Mouse (Mus musculus): ENCODE results near the gene Iqca.

The Iqca gene

DNA sequence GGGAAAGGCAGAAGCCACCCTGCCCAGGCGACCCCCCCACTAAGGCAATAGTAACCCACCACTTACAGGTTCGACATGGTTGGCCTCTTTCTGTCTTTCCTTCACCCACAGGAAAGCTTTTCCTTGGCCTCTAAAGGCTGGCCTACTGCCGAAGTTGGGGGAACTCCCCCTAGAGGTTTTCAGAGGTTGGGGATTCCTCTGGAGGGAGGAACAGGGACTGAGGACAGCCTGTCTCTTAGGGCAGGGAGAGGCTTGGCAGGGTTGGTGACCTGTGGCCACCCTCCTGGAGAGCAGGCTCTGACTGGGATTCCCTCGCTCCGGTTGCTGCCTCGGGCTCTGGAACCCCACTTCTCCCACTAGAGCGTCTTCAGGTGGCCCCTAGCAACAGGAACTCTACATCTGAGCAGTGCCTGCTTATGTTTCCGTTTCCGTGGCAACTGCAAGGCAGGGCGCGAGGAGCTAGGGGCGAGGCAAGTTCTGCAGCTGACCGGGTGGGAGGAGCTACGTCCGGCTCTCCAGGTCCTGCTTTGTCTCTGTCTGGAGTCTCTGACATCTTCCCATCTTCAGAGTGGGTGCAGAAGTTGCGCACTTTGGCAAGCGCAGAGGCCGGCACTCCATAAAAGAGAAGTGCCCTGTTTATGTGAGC lies at the start of gene Iqca:
Iqca (minus strand) TSS at position 303 of the 646 bp plus-strand sequence.
- peak; percentile 6 for DNase-seq (ENCODE audit: low spot score)

DNA sequence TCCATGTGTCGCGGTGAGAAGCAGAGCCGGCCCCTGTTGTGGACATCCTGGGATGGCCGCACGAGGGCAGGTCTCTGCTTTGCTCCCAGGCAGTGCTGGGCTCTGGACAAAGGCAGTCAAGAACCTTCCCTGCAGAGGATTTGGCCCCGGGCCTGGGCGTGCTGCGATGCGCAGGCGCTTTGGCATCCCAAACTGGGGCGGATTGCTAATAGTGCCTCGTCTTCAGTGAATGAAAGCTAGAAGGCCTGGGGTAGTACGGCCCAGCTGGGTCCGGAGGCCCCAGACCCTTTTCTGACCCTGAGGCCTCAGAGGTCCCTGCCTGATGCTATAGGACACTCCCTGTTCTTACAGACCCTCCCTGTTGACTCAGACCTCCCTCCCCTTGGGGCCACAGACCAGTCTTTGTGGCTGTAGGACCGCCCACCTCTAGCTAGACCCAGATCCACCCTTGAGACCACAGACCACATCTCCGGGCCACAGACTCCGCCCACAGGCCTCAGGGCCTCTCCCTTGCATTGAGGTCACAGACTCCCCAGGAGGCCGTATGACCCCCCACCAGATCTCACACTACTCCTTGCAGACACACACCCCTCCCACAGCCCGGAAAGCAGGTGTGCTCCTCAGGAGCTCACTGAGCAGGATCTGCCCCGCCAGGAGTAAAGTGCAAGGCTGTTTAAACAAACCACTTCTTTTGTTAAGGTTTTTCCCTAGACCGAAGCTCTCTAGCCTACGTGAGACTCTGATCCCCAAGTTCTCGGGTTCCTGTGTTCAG lies 49.2 kb upstream of the Iqca start:
- no peak for DNase-seq (ENCODE audit: low spot score)

DNA sequence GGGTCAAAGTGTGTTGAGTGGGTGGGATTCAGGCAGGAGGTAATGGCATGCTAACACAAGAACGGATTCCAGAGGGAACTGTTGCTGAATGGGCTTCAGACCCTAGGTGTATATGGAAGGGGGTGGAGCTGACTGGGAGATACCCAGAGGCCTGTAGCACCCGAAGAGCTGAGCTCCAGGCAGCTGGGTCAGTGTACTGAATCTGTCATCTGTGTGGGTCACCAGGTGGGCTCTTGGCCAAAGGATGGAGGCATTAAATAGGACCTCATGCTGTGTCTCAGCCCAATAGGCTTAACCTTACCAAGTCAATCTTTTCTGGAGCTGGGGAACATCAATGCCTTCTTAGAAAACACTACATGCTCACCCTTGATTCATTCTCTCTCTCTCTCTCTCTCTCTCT lies 48.5 kb upstream of the Iqca start:
- DNase-seq (ENCODE audit: low spot score), result no peak

DNA sequence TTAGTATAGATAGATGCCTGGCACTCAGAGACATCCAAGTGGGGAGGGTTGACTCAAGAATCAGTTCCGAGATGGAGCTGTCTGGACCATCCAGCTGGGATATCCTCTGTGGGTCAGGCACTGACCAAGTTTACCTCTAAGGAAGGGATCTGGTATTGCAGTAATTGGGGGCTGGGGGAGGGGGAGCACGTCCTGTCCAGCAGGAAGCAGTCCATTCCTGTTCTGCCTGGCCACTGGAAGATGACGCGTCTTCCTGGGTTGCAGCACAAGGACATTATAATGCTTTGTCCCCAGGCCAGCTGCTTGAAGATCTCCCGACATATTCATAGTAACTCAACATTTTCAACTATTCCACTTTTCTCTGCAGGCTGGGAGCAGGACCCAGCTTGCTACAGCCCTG lies 48.0 kb upstream of the Iqca start:
- DNase-seq (ENCODE audit: low spot score), result no peak

DNA sequence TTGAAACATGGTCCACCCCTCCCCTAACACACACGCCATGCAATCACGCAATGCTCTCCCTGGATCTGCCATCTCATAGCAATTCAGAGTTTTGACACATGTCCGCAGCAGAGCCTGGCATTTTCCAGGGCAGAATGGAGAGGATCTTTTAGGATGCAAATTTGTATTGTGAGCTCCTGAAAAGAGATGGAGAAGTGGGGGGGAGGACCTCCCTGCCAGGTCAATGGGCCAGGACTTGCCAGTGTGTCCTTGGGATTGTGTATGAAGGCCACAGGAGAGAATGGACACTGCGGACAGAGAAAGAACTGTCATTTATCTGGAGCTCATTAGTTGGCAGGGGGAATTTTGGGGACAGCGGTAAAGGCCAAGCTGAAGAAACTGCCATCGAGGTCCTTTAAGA lies 35.8 kb upstream of the Iqca start:
- no peak for DNase-seq (ENCODE audit: low spot score)

DNA sequence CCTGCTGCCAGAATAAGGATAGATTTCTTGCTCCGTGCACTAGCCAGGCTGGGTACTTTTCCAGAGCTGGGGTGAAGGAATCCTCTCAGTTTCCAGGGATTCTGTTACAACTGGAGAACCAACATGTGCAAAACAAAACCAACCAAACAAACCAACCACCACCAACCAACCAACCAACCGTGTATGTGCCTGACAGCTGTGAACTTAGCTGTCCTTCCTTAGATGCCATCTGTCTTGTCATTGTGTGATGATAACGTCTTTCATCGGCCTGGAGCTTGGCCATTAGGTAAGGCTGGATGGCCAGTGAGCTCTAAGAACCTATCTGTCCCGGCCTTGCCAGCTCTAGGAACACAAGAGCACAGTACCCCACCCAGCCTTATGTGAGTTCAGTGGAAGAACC lies 33.7 kb upstream of the Iqca start:
- no peak for DNase-seq (ENCODE audit: low spot score)

DNA sequence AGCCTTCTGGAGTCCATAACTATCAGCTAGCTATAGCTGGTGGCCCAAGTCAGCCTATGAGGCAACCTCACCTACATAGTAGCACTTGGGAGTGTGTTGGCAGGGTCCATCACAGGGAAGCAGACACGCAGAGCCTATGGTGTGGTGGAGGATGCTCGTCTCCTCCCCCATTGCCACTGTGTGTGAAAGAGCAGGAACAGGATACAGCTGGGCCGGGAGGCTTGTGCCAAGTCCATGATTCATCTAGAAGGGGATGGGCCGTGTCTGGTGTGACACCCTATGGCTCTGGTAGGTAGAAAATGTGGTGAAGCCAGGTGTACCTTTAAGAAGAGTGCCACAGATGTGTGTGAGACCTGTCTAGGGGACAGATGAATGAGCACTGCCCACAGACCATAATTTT lies 33.0 kb upstream of the Iqca start:
- no peak for DNase-seq (ENCODE audit: low spot score)

DNA sequence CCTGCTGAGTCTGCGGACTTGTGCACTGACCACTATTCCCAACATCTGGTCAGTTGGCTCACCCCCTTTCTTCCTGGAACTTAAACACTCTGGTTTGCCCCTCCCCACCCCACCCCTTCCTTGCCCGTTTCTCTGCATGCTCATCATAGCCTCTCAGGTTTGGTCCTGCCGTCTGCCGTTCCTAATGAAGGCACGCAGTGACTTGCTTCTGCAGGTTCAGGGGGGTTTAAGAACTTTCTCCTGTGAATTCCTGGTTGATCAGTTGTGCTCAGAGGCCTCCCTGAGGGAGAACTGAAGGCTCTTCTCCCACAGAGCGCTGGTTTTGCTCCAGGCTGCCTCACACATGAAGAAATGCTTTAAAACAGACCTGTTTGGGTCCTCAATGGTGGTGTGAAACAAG lies 30.4 kb upstream of the Iqca start:
- DNase-seq (ENCODE audit: low spot score), result no peak

DNA sequence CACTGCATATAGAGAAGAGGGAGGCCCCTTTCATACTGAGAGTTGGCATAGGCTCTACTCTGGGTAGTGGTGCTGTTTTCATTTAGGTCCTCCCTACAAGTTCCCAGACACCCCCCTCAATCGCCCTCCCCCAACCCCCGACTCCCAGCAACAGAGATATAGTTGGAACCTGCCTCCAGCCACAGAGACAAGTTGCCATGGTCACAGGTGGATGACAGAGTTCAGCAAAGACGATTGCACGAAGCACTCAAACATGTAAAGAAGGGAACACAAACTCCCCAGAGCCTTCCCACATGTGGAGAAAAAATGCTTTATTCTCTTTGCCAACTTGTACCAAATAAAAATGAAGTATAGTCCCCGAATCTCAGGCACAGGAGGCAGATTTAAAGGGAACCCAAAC lies 29.3 kb upstream of the Iqca start:
- DNase-seq (ENCODE audit: low spot score), result no peak

DNA sequence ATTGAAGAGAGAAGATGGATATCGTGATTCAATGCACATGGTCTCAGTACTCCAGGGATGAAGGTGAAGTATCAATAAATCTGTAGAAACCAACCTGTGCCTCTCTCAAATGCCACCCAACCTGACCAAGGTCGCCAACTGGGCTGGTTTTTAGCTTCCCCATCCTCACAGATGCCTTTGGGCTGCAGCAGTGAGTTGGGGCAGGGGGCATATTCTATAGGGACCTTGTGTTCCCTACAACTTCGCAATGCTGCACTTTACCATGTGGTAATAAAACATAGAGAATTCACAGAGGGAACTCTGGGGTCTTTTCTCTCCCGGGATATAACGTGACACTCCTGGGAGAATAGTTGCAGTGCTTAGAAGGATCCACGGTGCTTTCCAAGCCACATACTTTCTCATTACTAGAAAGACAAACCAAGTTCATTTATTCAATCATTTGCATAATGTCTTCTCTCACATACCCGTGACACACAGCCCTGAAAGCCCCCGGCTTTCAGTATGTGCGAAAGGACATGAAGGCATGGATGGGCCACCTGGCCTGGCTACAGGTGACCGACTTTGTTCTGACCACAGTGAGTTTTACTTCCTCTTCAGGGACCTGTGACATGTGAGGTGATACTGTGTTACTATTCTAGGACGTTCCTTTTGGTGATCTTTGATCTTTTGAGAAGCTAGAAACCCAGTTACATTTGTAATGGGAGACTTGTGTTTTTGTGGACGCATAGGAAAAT lies 27.9 kb upstream of the Iqca start:
- no peak for DNase-seq (ENCODE audit: low spot score)

DNA sequence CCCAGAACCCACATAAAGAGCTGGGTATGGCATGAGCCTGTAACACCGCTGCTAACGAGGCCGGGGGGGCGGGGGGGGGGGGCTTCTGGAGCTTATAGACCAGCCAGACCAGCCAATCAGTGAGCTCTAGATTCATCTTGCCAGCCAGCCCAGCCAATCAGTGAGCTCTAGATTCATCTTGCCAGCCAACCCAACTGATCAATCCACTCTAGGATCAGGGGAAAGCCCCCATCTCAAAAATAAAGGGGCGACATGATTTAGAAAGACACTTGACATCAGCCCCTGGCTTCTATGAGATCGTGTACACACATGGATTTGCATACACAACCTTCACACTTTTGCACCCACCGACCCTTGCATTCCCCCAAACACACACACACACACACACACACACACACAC lies 27.3 kb upstream of the Iqca start:
- no peak for DNase-seq (ENCODE audit: low spot score)

DNA sequence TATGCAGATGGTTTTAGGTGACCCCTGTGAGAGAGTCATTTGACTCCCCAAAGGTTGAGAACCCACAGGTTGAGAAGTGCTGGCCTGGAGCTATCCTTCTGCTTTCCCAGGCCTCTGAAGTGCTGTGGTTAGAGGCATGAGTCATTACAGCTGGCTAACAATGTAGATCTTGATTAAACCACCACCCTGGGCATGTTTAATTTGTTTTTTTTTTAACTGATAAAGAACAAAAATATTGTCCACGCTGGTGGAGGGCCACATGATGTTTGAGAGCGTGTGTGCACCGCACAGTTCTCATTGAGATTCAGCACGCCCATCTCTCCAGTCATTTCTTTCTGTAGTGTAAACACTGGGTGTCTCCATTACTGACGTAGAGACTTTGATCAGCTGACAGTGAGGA lies 24.8 kb upstream of the Iqca start:
- no peak for DNase-seq (ENCODE audit: low spot score)

DNA sequence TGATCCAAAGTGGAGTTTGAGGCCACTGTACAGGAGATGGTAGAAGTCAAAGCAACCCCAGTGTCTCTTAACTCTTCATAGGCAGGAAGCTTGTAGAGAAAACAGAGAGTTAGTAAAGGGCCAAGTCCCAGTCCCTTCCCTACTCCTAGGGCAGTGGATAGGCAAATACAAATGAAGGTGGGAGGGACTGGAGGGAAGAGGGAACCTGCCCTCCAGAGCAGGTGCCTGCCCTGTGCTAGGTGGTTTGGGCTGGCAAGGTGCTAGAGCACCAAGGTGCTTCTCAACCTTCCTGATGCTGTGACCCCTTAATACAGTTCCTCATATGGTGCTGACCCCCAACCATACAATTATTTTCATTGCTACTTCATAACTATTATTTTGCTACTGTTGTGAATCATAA lies 24.4 kb upstream of the Iqca start:
- no peak for DNase-seq (ENCODE audit: low spot score)

DNA sequence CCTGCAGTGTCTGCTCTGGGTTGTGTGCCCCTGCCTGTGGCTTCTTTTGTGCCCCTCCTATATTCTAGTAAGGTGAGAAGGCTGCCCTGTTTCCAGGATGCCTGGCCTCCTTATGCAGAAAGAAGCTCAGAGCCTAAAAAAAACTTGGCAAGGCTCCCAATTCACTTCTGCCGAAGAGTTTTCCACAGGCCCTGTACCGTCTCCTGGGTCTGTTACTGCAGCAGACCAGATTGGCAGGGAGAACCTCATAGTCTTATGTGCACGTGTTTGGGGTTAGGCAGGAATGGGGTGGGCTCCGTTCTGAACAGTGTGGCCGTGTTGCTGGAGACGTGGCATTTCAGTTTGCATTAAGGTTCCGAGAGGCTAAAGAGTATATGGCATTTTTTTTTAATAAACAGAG lies 23.0 kb upstream of the Iqca start:
- DNase-seq (ENCODE audit: low spot score), result no peak

DNA sequence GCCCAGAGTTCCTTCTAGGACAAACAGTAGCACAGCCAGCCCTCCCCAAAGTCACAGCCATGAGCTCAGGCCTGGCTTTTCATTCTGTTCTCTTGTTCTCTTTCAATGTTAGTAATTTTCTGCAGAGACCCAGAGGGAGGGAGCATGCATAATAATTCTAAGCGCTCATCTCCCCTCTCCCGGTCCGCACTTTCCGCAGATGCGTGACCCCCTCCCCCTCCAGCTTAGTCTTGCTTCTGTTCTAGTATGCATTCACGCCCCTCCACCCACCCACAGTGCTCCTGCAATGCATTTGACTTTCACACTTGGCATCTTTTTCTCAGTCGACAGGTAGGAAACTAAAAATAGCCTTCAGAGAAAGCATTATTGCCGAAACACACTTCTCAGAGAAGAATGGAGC lies 21.1 kb upstream of the Iqca start:
- DNase-seq (ENCODE audit: low spot score), result no peak

DNA sequence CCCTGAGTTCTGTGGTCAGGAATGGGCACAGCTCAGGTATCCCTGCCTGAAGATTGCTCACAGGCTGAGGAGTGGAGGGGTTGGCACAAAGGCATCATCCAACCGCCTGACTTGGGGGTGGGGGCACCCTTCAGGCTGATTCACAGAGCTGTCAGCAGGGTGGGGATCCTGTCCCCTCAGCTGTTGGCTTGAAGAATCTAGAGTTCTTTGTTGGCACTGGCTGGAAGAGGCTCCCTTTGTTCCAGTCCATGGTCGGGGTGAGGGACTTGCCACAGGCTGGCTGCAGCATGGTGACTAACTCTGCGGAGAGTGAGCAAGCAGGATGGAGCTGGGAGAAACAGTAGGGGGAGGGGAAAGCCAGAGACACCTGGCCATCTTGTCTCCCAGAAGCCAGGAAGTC lies 11.1 kb upstream of the Iqca start:
- no peak for DNase-seq (ENCODE audit: low spot score)

DNA sequence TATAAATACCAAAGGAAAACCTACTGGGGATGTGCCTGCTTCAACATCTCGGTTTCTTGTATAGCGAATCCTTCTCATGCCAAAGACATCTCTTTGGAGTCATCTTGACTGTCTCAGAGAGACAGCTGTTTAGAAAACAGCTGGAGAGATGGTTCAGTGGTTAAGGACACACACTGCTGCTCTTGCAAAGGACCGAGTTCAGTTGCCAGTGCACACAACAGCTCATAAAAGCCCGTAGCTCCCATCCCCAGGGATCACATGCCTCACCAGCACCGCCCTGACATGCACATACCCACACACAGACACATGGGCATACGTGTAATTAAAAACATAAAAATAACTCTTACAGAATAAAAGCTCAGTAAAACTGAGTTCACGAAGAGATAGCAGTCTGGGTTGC lies 10.0 kb upstream of the Iqca start:
- no peak for DNase-seq (ENCODE audit: low spot score)

DNA sequence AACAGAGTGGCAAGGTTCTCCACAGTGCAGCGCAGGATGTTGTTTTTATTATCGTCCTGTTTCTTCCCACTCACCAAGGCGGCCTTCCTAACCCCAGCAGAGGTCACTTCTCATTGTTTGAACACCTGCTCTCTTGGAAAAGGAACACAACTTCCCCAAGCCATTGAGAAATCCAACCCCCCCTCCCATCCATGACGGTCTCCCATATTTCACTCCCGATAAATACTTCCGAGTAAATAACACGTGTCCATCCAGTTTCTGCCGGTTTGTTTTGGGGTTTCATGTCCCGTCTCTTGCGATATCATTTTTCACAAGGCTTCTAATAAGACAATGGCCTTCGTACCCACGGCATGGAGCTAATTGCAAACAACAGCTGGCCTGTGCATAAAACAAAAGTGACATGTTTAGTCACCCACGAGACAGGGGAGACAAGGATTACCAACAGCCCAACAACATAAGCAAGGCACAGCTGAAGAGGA lies 9.2 kb upstream of the Iqca start:
- no peak for DNase-seq (ENCODE audit: low spot score)

DNA sequence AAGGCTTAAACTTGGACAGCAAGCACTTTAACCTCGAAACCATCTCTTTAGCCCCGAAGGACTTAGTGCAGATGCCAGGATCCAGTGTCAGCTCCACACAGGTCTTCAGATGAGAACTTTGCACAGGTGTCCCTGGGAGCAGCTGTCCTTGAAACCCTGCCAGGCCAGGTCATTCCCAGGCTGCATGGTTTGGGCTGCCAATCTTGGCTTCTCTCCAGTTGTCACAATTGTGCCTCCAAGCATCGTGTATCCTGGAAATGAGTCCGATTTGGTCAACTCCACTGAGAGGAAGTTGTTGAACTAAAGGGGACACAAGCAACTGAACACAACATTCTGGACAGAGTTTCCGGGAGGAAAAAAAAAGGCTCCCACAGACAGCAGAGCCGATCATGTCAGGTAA lies 8.4 kb upstream of the Iqca start:
- no peak for DNase-seq (ENCODE audit: low spot score)

DNA sequence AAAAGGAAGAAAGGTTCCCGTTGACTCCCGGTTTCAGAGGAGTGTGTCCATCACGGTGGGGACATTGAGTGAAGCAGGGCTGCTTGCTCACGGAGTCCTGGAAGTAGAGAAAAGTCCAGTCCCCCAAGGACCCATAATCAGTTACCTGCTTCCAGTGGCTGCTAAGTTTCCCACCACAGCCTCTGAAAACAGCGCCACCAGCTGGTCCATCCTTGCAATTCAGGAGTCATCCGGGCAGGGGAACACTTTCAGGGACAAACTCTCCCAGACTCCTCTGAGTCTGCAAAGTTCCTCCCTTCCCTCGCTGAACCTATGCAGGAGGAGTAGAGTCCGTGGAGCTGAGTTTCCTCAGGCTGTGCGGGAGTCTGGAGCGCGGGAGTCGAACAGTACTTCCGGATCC lies 6.7 kb upstream of the Iqca start:
- DNase-seq (ENCODE audit: low spot score), result no peak

DNA sequence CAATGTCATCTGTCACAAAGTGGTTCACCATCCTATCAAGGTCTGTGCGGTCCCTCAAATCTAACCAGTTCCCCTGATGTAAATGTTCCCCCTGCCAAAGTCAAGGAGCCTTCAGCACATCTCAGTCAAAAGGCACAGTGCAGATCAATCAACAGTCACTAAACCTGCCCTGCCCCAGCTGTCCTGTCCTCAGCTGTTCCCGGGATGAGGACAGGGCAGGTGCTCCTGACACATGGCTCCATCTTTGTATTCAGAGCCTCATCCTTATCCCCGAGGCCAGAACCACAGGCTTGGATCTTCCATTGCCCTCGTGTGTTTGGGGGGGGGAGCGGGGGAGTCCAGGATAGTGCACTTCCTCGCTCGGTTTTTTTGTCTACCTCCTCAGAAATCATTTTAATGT lies 3.4 kb upstream of the Iqca start:
- no peak for DNase-seq (ENCODE audit: low spot score)

DNA sequence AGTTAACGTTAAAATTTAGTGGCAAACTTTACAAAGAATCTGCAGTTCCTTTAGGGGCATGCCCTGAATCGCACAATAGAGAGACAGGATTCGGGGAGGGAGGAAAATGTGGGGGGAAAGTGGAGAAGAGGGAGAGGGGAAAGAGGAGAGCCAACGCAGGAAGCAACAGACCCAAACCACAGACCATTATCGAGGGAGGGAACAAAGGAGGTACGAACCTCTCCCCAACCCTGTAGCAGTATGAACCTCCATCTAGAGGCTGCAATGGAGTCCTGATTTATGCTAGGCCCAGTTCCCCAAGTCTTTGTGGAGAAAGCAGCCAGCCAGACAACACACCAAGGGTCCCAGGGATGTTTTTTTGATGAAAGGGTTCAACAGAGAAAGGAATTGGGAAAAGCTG lies 586 bp upstream of the Iqca start:
- DNase-seq (ENCODE audit: low spot score), result no peak

DNA sequence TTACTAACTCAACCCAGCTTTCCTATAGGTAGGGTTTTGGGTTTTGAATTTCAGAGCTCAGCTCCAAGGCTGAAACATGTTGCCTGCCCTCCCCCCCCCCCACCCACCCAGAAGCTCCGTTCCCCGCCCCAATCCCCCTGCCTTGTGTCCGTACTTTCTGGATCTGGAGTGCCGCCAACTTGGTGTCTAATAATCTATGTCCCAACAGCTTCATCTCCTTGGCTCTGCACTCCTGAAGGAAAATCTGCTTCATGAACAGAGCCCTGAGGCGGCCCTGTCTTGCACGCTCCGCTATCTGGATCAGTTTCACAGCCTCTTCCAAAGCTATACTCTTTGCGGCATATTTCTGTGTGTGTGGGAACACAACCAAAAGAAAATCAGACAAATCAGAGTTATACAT lies 13.5 kb downstream of the Iqca start:
- DNase-seq (ENCODE audit: low spot score), result no peak

All from layer of hippocampus, adult 9-10 months (tissue).